Mouse (Mus musculus) liver, postnatal 0 days (tissue): ENCODE measurements at regions not wholly inside any gene's neighbourhood (a gene's known extent, or its start where the extent isn't known, plus 50 kb on each side); places are given as distances from the start of the nearest gene placed in this dataset.

ENCODE experiments used
- CTCF ChIP-seq: sonication (generic); IDR thresholded peaks from 2 replicates; pipeline ENCODE4 v1.5.1; 2016; ENCODE audit warnings: antibody characterized with exemption, low read depth
- EP300 ChIP-seq: IDR thresholded peaks from 2 replicates; pipeline ENCODE4 v1.6.1; 2016; ENCODE audit warnings: antibody characterized with exemption, low read depth, mild to moderate bottlenecking

DNA sequence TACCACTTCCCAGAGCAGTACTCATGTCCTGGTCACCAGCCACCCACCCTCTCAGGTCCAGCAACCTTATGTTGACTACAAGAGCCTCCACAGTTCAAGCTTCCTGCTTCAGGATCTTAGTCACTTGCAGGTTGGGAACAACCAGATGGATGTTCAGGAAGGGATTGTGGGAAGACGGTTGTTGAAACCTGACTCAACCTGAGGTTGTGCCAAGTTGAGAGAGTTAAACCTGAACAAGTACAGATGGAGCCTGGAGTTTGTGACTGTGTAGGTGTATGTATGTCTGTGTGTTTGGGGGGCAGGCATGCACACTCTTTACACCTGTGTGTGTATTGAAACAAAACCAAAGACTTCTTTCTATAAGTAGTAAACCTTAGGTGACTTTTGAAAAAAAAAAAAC lies 802.9 kb upstream of the Tmem132c start:
- TF ChIP-seq CTCF (no peak), EP300 (no peak)
